Mouse (Mus musculus): Measurements from ENCODE around the gene Cd300lg.

Cd300lg gene

GRCm38 (mm10) chr11:102041350-102041949, at the start of gene Cd300lg:
Gene Cd300lg (plus strand): TSS chr11:102041509.
- no peak for DNase-seq

DNA sequence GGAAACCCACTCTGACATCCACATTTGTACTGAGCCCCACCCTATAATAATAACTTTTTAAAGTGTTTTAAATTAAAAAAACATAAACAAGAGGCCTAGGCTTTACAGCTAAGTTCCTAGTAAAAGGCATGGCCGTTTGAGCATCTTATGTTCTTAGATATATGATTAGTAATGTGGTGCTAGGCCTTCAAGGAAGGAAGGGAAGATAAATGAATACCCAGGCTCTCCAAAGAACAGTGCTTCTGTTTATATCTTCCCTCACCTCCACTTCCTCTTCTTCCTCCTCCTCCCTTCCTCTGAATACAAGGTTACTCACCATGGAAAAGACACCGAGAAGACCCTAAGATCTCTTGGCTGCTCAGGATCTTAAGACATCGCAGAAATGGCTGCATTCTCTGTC, 49.5 kb upstream of the Cd300lg start:
- no peak for DNase-seq

- no peak for DNase-seq
Observed at GRCm38 (mm10) chr11:101992411-101992810, 48.9 kb upstream of the Cd300lg start.

GRCm38 (mm10) chr11:101994100-101994499, 47.2 kb upstream of the Cd300lg start:
- no peak for DNase-seq

DNA sequence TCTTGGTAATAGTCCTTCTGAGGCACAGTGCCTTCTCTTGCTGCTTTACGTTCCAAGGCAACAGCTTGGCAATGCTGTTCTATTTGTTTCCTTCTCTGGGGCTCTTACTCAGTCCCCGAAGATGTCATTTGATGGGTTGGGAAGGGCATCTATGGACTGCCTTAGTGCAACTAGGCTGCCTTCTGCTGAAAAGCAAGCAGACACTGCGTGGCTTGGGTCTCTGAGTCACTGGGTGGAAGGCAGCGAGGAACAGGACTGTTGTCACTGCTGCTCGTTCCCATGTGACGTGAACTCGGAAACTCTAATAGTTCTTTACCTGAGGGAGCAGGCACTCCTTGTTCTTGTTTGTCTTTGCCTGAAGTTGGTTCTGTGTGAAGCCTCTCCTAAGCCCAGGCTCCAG, 45.4 kb upstream of the Cd300lg start:
- no peak for DNase-seq

DNA sequence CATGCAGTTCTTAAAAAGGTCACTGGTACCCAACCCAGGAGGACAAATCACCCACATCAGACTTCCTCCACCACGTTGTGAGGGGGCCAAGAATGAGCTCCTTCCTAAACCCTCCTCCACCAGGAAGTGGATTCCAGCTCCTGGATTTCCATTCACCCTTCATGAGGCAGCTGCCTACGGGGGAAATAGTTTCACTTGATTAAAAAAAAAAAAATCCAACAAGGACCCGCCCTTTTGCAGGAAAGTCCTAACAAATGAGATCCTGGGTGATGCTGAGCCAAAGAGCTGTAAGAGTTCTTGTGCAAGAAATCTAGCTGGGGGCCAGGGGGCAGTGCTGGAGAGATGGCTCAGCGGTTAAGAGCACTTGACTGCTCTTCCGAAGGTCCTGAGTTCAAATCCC, 43.1 kb upstream of the Cd300lg start:
- no peak for DNase-seq

DNA sequence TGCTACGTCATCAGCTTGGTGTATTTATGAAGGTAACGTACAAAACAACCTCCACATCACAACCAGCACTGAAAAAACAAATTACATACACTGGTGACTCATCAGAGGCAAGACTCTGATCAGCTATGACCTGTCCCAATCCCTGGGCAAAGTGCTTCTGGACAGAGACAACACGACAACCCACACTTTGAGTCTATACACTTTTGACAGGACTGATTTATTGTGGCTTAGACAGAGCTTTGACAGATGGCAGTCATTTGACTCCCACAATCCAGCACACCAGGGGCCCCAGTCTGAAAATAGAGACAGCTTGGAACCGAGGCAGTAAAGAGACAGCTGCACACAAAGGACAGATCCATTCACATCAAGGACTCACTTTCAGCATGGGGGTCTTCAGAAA, 41.8 kb upstream of the Cd300lg start:
- no peak for DNase-seq

- no peak for DNase-seq
Observed at GRCm38 (mm10) chr11:102004251-102004650, 37.1 kb upstream of the Cd300lg start.

GRCm38 (mm10) chr11:102006271-102006670, 35.0 kb upstream of the Cd300lg start:
- no peak for DNase-seq

DNA sequence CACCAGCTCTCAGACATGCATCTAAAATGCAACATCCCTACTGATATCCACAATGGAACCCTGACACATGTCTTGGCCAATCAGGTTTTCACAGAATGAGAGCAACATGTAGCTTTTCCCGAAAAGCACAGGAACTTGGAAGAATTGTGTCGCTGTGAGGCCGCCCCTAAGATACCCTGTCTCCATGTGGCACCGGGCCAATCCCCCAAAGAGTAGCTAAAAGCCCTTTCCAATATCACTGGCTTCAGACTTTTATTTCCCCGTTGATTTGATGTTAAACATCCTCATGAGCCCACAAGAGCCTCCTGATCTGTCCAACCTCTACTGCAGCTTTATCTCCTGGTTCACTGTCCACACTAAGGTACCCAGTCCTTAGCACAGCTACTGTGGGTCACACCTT, 34.6 kb upstream of the Cd300lg start:
- no peak for DNase-seq

DNA sequence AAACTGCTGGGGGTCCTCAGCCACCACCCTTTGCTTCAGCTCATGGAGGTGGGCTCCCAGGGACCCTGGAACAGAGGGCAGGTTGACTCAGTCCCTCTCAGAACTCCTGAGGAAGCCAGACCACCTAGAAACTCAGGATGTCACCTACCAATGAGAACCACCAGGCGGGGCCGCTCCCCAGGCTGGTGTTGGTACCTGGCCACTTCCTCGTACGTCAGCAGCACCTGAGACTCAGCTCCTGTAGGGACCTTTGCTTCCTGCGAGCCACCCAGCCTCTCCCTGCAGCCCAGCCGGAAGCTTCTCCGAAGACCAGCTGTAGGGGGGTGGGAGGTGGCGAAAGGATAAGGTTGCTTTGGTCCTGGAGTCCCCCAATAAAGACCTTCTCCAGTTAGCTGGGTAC, 32.9 kb upstream of the Cd300lg start:
- DNase-seq = no peak

GRCm38 (mm10) chr11:102008954-102009637, 32.2 kb upstream of the Cd300lg start:
- DNase-seq = no peak

DNA sequence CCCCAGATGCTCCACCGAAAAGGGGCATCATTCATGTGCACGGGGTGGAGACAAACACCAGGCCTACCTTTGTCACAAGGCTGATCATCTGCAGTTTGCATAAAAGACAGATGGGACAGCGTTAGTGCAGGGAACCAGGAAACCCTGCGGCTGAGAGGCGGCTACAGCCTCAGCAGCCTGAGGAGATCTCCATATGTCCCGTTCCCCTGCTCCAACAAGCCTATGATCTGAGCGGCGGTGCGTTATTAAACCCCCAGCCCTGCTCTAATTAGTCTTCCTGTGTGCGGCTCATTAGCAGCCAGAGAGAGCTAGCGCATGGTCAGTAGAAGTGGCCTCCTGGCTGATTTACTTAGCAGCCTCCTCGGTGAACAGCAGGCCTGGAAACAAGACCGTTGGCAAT, 31.2 kb upstream of the Cd300lg start:
- peak; percentile 75 for DNase-seq

GRCm38 (mm10) chr11:102011510-102011909, 29.8 kb upstream of the Cd300lg start:
- DNase-seq = no peak

- DNase-seq = no peak
Observed at GRCm38 (mm10) chr11:102013201-102013600, 28.1 kb upstream of the Cd300lg start.

DNA sequence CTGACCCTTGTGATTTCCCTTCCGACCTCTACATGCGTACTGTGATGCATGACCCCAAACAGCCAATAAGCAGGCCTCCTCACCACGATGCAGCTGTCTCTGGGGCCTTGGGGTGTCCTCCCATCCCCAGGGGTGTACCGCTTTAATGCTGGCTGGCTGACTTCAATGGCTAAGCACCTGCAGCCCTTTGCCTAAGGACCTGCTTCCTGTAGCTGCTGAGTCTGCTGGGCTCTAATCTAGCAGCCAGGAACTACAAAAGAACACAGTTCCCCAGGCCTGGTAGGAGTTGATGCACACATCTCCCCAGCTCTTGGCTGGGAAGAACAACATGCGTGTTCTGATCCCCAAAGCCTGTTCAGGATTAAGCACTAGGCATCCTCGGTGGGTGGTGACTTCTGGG, 25.8 kb upstream of the Cd300lg start:
- no peak for DNase-seq

GRCm38 (mm10) chr11:102016136-102016535, 25.2 kb upstream of the Cd300lg start:
- DNase-seq = no peak

DNA sequence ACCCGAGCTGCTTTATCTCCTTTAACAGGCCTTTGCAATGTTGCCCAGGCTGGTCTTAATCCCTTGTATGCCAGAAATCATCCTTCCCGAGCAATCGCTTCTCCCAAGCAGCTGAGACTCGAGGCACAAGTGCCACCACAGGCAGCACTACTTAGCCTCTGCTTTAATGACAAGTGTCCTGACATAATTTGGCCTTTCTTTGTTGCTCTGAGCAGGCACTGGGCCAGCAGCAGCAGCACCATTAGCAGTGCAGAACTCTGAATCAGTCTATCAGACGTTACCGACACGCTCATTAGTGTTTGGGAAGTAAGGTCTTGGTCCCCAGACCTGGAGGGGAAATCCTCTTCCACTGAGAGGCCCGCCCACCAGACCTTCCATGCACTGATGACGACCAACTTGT, 21.6 kb upstream of the Cd300lg start:
- no peak for DNase-seq

DNA sequence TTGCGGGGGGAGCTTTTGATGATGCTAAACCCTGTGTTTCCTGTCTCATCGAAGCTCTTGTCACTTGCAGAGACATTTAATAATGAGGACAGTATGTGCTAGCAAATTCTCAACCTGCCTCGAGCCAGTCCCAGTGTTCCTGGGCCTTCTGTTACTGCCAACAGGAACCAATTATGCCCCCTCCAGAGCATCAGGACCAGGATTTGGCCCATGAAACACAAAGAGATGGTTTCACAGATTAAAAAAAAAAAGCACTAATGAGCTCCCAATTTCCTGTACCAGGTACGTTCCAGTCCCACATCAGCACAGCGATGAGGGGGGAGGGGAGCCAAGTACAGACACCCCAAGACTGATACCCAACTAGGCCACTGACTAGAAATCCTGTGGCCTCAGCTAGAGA, 20.1 kb upstream of the Cd300lg start:
- no peak for DNase-seq

- no peak for DNase-seq
Observed at GRCm38 (mm10) chr11:102023406-102023805, 17.9 kb upstream of the Cd300lg start.

- DNase-seq = peak; percentile 77
Observed at GRCm38 (mm10) chr11:102024084-102024758, 17.1 kb upstream of the Cd300lg start.

DNA sequence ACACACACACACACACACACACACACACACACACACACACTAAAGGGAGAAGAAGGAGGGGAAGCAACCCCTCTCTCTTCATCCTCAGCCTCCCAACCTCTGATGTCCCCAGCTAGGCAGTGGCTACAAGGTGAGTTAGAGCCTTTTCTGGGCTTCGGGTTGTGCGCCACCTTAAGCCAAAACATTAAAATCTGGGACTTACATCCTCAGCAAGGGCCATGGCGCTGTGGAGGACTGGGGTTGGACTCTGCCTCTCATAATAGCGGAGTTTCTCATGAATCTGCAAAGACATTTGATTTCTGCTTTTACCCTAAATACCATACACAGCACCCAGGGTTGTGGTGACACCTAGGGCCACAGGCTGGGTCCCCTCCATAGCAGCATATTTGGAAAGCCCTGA, 16.4 kb upstream of the Cd300lg start:
- no peak for DNase-seq

DNA sequence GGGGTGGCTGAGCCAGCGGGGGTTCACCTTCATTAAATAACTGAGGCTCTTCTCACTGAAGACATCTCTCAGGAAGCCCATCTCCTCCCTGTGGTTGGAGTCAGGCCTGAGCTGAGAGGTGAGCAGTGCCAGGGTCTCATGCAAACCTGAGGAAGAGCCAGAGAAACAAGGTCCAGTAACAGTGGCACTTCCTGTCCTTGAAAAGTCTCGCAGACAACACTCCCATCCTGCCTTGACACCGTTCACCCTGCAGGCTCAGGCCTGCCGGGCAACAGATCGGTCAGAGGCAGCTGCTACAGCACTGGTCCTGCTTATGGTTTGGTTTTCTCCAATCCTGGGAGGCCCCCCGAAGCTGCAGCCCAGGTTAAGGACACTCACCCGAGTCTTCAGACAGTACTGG, 16.0 kb upstream of the Cd300lg start:
- no peak for DNase-seq

- DNase-seq = no peak
Observed at GRCm38 (mm10) chr11:102025991-102026660, 15.2 kb upstream of the Cd300lg start.
